Mouse (Mus musculus) forebrain, postnatal 0 days (tissue): ENCODE data around the gene Mrps12. TPM values are rescaled to one million over a fixed set of nuclear protein-coding genes. Genes with fewer than 3 reads are reported as not detected.

Experiments used
- ATAC-seq: fragments of 200-750 bp; cut with Nextera tagmentation; 2 replicates; pipeline ENCODE4 v1.8.0; 2017; ENCODE audit warnings: mild to moderate bottlenecking, moderate library complexity
- DNase-seq: peaks from one replicate; pipeline ENCODE4 v3.0.0-alpha.2; 2015
- H3K27ac ChIP-seq: fragments of 300-500 bp; sonication (generic); 2 replicates; pipeline ENCODE4 v1.5.1; 2014; ENCODE audit warnings: low read depth, mild to moderate bottlenecking, antibody characterized with exemption, low read length, moderate library complexity, mixed read lengths
- H3K27me3 ChIP-seq: fragments of 300-500 bp; sonication (generic); 2 replicates; pipeline ENCODE4 v1.6.1; 2014; ENCODE audit warnings: mild to moderate bottlenecking, low read length, mixed read lengths; ENCODE audit not compliant: insufficient read depth
- H3K36me3 ChIP-seq: fragments of 300-500 bp; sonication (generic); 2 replicates; pipeline ENCODE4 v1.6.1; 2014; ENCODE audit warnings: mild to moderate bottlenecking, moderate library complexity; ENCODE audit not compliant: insufficient read depth
- H3K4me1 ChIP-seq: fragments of 300-500 bp; sonication (generic); 2 replicates; pipeline ENCODE4 v1.6.1; 2014; ENCODE audit warnings: antibody characterized with exemption; ENCODE audit not compliant: insufficient read depth
- H3K4me2 ChIP-seq: fragments of 300-500 bp; sonication (generic); 2 replicates; pipeline ENCODE4 v1.6.1; 2014; ENCODE audit warnings: low read depth, mild to moderate bottlenecking, moderate library complexity
- H3K4me3 ChIP-seq: fragments of 300-500 bp; sonication (generic); 2 replicates; pipeline ENCODE4 v1.5.1; 2014; ENCODE audit warnings: low read depth, low read length, mixed read lengths
- H3K9ac ChIP-seq: fragments of 300-500 bp; sonication (generic); 2 replicates; pipeline ENCODE4 v1.6.1; 2014; ENCODE audit warnings: mild to moderate bottlenecking
- H3K9me3 ChIP-seq: fragments of 300-500 bp; sonication (generic); 2 replicates; pipeline ENCODE4 v1.6.1; 2016; ENCODE audit warnings: low read length
- CTCF ChIP-seq: sonication (generic); IDR thresholded peaks from 2 replicates; pipeline ENCODE4 v1.5.1; 2016; ENCODE audit warnings: antibody characterized with exemption, control low read depth, low read depth
- WGBS: fragments of 180-500 bp; shearing (Covaris S2); extraction: QIAGEN DNeasy Blood & Tissue Kit; methylation state at CpG from one replicate; pipeline ENCODE4 v1.1.7; 2014; 5-methylcytosine and 5-hydroxymethylcytosine counted together
- polyA plus RNA-seq: library from polyadenylated mRNA; unstranded; fragments of >200 nt; fragmentation: Nextera tagmentation; extraction: Ambion mirVana; gene quantifications from 2 replicates; pipeline ENCODE4 v1.2.1, GENCODE M21; 2015
- total RNA-seq: library from RNA; depleted of rRNA; stranded (reverse); fragments of >200 nt; gene quantifications from 2 replicates; pipeline ENCODE4 v1.2.3, GENCODE M21; 2014; rRNA removed

The Mrps12 gene
- total and polyA plus RNA-seq, 2 experiments from 2014 or later = 48.6 to 101 TPM

DNA sequence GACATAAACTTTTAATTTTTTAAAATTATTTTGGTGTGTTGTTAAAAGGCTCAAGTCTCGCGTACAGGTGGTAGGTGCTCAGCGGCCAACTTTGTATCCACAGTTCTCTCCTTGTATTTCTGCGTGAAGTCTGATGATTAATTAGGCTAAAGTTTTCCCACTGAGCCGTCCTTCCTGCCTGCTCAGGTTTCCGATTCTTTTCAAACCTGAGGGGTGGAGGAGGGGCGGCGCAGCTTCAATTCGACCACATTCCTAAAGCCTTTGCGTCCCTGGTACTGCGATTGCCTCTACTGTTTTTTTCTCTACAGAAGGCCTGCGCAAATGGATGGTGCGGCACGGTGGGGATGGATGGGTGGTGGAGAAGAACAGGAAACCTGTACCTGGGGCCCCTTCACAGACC, 47.2 kb downstream of the Mrps12 start:
- Histone ChIP-seq H3K27me3 (no peaks in the 10 kb centered on the region), H3K4me3 (peak overlapping the region; percentile 62; the same call in 1 of the 2 replicates), H3K27ac (no peak overlapping the region), H3K36me3 (no peaks in the 10 kb centered on the region), H3K4me2 (peak overlapping the region; percentile 83), H3K9ac (no peak overlapping the region), H3K4me1 (no peaks in the 10 kb centered on the region), H3K9me3 (no peaks in the 10 kb centered on the region)
- TF ChIP-seq CTCF = no peak
- no peak for DNase-seq
- 7% methylated on average over 14 of the region's 14 CpGs for WGBS
- ATAC-seq = no peak

GRCm38 (mm10) chr7:28693321-28693966, 48.2 kb downstream of the Mrps12 start:
- H3K9ac ChIP-seq = peak overlapping the region; percentile 68
- H3K27me3 ChIP-seq = no peaks in the 10 kb centered on the region
- under 1% methylated on average over 38 of the region's 38 CpGs for WGBS
- H3K36me3 ChIP-seq = no peaks in the 10 kb centered on the region
- DNase-seq = peak; percentile 77
- ATAC-seq = peak; percentile 82
- peak overlapping the region; percentile 57; the same call in 1 of the 2 replicates for H3K27ac ChIP-seq
- H3K9me3 ChIP-seq = no peaks in the 10 kb centered on the region
- H3K4me3 ChIP-seq = peak overlapping the region; percentile 62
- peak; percentile 23; the same call in 1 of the 2 replicates for TF ChIP-seq CTCF
- peak overlapping the region; percentile 83 for H3K4me2 ChIP-seq
- no peaks in the 10 kb centered on the region for H3K4me1 ChIP-seq

- peak; percentile 55 for DNase-seq
- H3K27ac ChIP-seq = peak within 1 kb of the TSS; percentile 57; the same call in 1 of the 2 replicates
- H3K4me2 ChIP-seq = peak within 1 kb of the TSS; percentile 83
- ATAC-seq = peak; percentile 85
- no peaks in the 10 kb centered on the region for H3K4me1 ChIP-seq
- no peaks in the 10 kb centered on the region for H3K36me3 ChIP-seq
- 16% methylated on average over 30 of the region's 30 CpGs for WGBS
- no peak for TF ChIP-seq CTCF
- peak within 1 kb of the TSS; percentile 62 for H3K4me3 ChIP-seq
- H3K9me3 ChIP-seq = no peaks in the 10 kb centered on the region
- H3K27me3 ChIP-seq = no peaks in the 10 kb centered on the region
- H3K9ac ChIP-seq = peak within 1 kb of the TSS; percentile 68
Measured at GRCm38 (mm10) chr7:28692545-28693320, 48.9 kb downstream of the Mrps12 start, which contains the start of gene Fbxo27. Fbxo27 (plus strand) TSS chr7:28692849.

- no peak for ATAC-seq
Measured at GRCm38 (mm10) chr7:28691075-28691474, 50.5 kb downstream of the Mrps12 start.

More at GRCm38 (mm10) chr7:28691075-28691474, 50.5 kb downstream of the Mrps12 start:
- Histone ChIP-seq H3K27ac (no peak overlapping the region), H3K9me3 (no peaks in the 10 kb centered on the region), H3K27me3 (no peaks in the 10 kb centered on the region), H3K4me3 (no peak overlapping the region), H3K4me2 (no peak overlapping the region), H3K36me3 (no peaks in the 10 kb centered on the region), H3K9ac (no peak overlapping the region), H3K4me1 (no peaks in the 10 kb centered on the region)
- no peak for TF ChIP-seq CTCF
- no peak for DNase-seq
- WGBS = 78% methylated on average over 7 of the region's 7 CpGs

Other genes with a start within 250 kb of the Mrps12 start
- gene Ifnl2, start 231.4 kb downstream of the Mrps12 start, total RNA-seq = not detected in 2 replicates
- not detected in 2 replicates for gene Ifnl2, start 231.4 kb downstream of the Mrps12 start, polyA plus RNA-seq
- gene Ifnl3, start 219.0 kb downstream of the Mrps12 start, total RNA-seq = not detected in 2 replicates
- gene Ifnl3, start 219.0 kb downstream of the Mrps12 start, polyA plus RNA-seq = not detected in 2 replicates
- gene Sycn, start 200.9 kb downstream of the Mrps12 start, total RNA-seq = not detected in 2 replicates
- gene Sycn, start 200.9 kb downstream of the Mrps12 start, polyA plus RNA-seq = not detected in 2 replicates
- gene Nccrp1, start 194.6 kb downstream of the Mrps12 start, total RNA-seq = 0.10 and 0.15 TPM in 2 replicates
- gene Nccrp1, start 194.6 kb downstream of the Mrps12 start, polyA plus RNA-seq = 0.09 TPM in 1 of 2 replicates, not detected in the other
- gene Samd4b, start 143.7 kb downstream of the Mrps12 start, total RNA-seq = 35.2 and 49.1 TPM in 2 replicates
- 21.4 and 23.3 TPM in 2 replicates for gene Samd4b, start 143.7 kb downstream of the Mrps12 start, polyA plus RNA-seq
- 11.5 and 11.9 TPM in 2 replicates for gene Pak4, start 143.6 kb downstream of the Mrps12 start, total RNA-seq
- gene Pak4, start 143.6 kb downstream of the Mrps12 start, polyA plus RNA-seq = 7.4 and 11.5 TPM in 2 replicates
- gene Acp7, start 110.5 kb downstream of the Mrps12 start, total RNA-seq = 0.24 and 0.85 TPM in 2 replicates
- gene Acp7, start 110.5 kb downstream of the Mrps12 start, polyA plus RNA-seq = 0.12 and 0.50 TPM in 2 replicates
- gene Fbxo27, start 49.0 kb downstream of the Mrps12 start, total RNA-seq = 7.4 and 8.2 TPM in 2 replicates
- 9.0 and 10.0 TPM in 2 replicates for gene Fbxo27, start 49.0 kb downstream of the Mrps12 start, polyA plus RNA-seq
- 2.8 and 4.6 TPM in 2 replicates for gene Fbxo17, start 25.0 kb downstream of the Mrps12 start, total RNA-seq
- gene Fbxo17, start 25.0 kb downstream of the Mrps12 start, polyA plus RNA-seq = 4.2 and 4.5 TPM in 2 replicates
- 12.6 and 15.1 TPM in 2 replicates for gene Sars2, start 172 bp upstream of the Mrps12 start, total RNA-seq
- 14.3 and 16.1 TPM in 2 replicates for gene Sars2, start 172 bp upstream of the Mrps12 start, polyA plus RNA-seq
- gene Ccer2, start 14.4 kb upstream of the Mrps12 start, total RNA-seq = not detected in 2 replicates
- gene Ccer2, start 14.4 kb upstream of the Mrps12 start, polyA plus RNA-seq = 0.59 and 0.98 TPM in 2 replicates
- gene Sirt2, start 24.9 kb upstream of the Mrps12 start, total RNA-seq = 49.6 and 58.1 TPM in 2 replicates
- 105 and 106 TPM in 2 replicates for gene Sirt2, start 24.9 kb upstream of the Mrps12 start, polyA plus RNA-seq
- gene Nfkbib, start 25.7 kb upstream of the Mrps12 start, total RNA-seq = 18.0 and 19.2 TPM in 2 replicates
- 59.8 and 75.4 TPM in 2 replicates for gene Nfkbib, start 25.7 kb upstream of the Mrps12 start, polyA plus RNA-seq
- gene Rinl, start 47.1 kb upstream of the Mrps12 start, total RNA-seq = 2.1 and 2.2 TPM in 2 replicates
- 1.6 TPM in 2 replicates for gene Rinl, start 47.1 kb upstream of the Mrps12 start, polyA plus RNA-seq
- gene Hnrnpl, start 66.7 kb upstream of the Mrps12 start, total RNA-seq = 261 and 264 TPM in 2 replicates
- 172 TPM in 2 replicates for gene Hnrnpl, start 66.7 kb upstream of the Mrps12 start, polyA plus RNA-seq
- gene Ech1, start 83.4 kb upstream of the Mrps12 start, total RNA-seq = 79.6 and 88.3 TPM in 2 replicates
- gene Ech1, start 83.4 kb upstream of the Mrps12 start, polyA plus RNA-seq = 101 and 110 TPM in 2 replicates
- 2.4 and 5.2 TPM in 2 replicates for gene Lgals4, start 92.0 kb upstream of the Mrps12 start, total RNA-seq
- gene Lgals4, start 92.0 kb upstream of the Mrps12 start, polyA plus RNA-seq = 3.3 and 3.5 TPM in 2 replicates
- 2.8 and 10.4 TPM in 2 replicates for gene Lgals7, start 122.0 kb upstream of the Mrps12 start, total RNA-seq
- 3.5 and 3.8 TPM in 2 replicates for gene Lgals7, start 122.0 kb upstream of the Mrps12 start, polyA plus RNA-seq
- not detected in 2 replicates for gene Capn12, start 139.6 kb upstream of the Mrps12 start, total RNA-seq
- 0.09 and 0.27 TPM in 2 replicates for gene Capn12, start 139.6 kb upstream of the Mrps12 start, polyA plus RNA-seq
- 45.1 and 71.2 TPM in 2 replicates for gene Actn4, start 220.5 kb upstream of the Mrps12 start, total RNA-seq
- 96.0 and 103 TPM in 2 replicates for gene Actn4, start 220.5 kb upstream of the Mrps12 start, polyA plus RNA-seq
- 360 and 399 TPM in 2 replicates for gene Eif3k, start 240.0 kb upstream of the Mrps12 start, total RNA-seq
- gene Eif3k, start 240.0 kb upstream of the Mrps12 start, polyA plus RNA-seq = 318 and 368 TPM in 2 replicates
- 3.6 and 8.9 TPM in 2 replicates for gene Map4k1, start 240.2 kb upstream of the Mrps12 start, total RNA-seq
- 18.8 and 18.9 TPM in 2 replicates for gene Map4k1, start 240.2 kb upstream of the Mrps12 start, polyA plus RNA-seq